Mouse (Mus musculus) bone marrow macrophage, adult 2 months (primary cell): ENCODE results near the gene Smap1.

Experiments
- CTCF ChIP-seq: IDR thresholded peaks from 2 replicates; pipeline ENCODE4 v1.5.1; 2012; ENCODE audit warnings: low read depth, mild to moderate bottlenecking, low read length, moderate library complexity
- POLR2A ChIP-seq: IDR thresholded peaks from 2 replicates; pipeline ENCODE4 v1.6.1; 2012; ENCODE audit warnings: mild to moderate bottlenecking, low read depth, low read length, borderline replicate concordance

- no peak for TF ChIP-seq CTCF
- TF ChIP-seq POLR2A, result no peak
Measured at GRCm38 (mm10) chr1:23966226-23966625, 44.1 kb upstream of the Smap1 start.
